Mouse (Mus musculus): ENCODE measurements at regions not wholly inside any gene's neighbourhood (a gene's known extent, or its start where the extent isn't known, plus 50 kb on each side); places are given as distances from the start of the nearest gene placed in this dataset.

- Histone ChIP-seq H3K27me3 (ENCODE audit: poor library complexity, severe bottlenecking) (no peaks in the 10 kb centered on the region), H3K4me1 (no peaks in the 10 kb centered on the region), H3K36me3 (replicated peaks) (no peaks in the 10 kb centered on the region), H3K4me3 (no peak overlapping the region), H3K27ac (no peak overlapping the region), H3K9me3 (no peaks in the 10 kb centered on the region)
- no peak for DNase-seq (ENCODE audit: extremely low spot score, low spot score)
- WGBS, result 87% methylated on average over 6 of the region's 6 CpGs
Observed at GRCm38 (mm10) chr11:65551073-65551472, 237.0 kb downstream of the Map2k4 start.

DNA sequence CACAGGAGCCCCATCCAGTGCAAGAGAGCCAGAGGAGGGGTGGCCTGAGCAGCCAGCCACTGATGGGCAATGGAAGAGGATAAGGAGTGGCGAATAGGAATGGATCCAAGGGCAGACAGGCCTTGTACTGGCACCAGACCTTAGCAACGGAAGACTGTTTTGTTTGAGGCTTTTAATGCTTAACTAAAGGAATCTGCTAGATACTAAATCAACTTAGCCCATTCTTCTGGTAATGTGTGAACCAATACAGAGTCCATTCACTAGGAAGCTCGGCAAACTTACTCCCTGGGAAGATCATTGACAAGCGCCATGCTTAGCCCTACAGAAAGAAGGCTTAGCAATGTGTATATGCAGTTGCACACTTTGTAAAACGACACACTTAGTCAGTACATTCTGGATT, 243.8 kb downstream of the Map2k4 start:
- 89% methylated on average over 5 of the region's 5 CpGs for WGBS
- H3K36me3 ChIP-seq (replicated peaks), result no peaks in the 10 kb centered on the region
- H3K27me3 ChIP-seq (ENCODE audit: poor library complexity, severe bottlenecking), result no peaks in the 10 kb centered on the region

GRCm38 (mm10) chr11:65543581-65543980, 244.5 kb downstream of the Map2k4 start:
- Histone ChIP-seq H3K27ac (no peak overlapping the region), H3K36me3 (replicated peaks) (no peaks in the 10 kb centered on the region), H3K27me3 (ENCODE audit: poor library complexity, severe bottlenecking) (no peaks in the 10 kb centered on the region), H3K9me3 (no peaks in the 10 kb centered on the region), H3K4me3 (no peak overlapping the region), H3K4me1 (no peaks in the 10 kb centered on the region)
- DNase-seq (ENCODE audit: extremely low spot score, low spot score), result no peak
- 83% methylated on average over 3 of the region's 3 CpGs for WGBS

More for the DNA sequence above, 243.8 kb downstream of the Map2k4 start:
- DNase-seq (ENCODE audit: extremely low spot score, low spot score), result no peak
- Histone ChIP-seq H3K27ac (no peak overlapping the region), H3K4me1 (no peaks in the 10 kb centered on the region), H3K4me3 (no peak overlapping the region), H3K9me3 (no peaks in the 10 kb centered on the region)

DNA sequence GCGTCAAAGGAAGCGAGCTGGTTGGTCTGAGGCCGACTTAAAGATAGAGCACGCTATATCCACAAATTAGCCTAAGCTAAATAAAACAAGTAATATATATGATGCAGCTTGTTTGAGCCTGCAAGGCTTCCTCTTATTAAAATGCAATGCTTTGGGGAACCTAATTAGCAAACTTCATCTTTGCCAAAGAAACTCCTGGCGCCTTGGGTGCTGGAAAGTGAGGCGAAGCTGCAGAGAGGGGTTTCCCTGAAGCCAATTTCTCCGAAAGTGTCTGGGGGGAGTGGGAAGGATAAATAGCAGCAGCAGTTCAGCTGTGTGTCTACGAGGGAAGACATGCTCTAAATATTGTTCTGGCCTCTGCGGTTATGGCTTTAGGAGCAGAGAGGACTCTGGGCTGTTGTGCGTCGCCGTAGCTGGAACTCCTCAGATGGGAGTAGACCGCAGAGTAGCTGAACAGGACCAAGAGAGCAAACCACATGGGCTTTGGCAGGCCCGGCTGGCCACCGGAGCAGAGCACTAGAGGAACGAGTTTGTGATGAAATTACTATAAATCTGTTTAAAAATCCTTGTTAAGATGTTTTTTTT, 251.0 kb downstream of the Map2k4 start:
- Histone ChIP-seq H3K4me3 (no peak overlapping the region), H3K4me1 (no peaks in the 10 kb centered on the region), H3K27ac (no peak overlapping the region), H3K9me3 (no peaks in the 10 kb centered on the region), H3K36me3 (replicated peaks) (no peaks in the 10 kb centered on the region), H3K27me3 (ENCODE audit: poor library complexity, severe bottlenecking) (no peaks in the 10 kb centered on the region)
- no peak for DNase-seq (ENCODE audit: extremely low spot score, low spot score)
- WGBS, result 93% methylated on average over 16 of the region's 16 CpGs

DNA sequence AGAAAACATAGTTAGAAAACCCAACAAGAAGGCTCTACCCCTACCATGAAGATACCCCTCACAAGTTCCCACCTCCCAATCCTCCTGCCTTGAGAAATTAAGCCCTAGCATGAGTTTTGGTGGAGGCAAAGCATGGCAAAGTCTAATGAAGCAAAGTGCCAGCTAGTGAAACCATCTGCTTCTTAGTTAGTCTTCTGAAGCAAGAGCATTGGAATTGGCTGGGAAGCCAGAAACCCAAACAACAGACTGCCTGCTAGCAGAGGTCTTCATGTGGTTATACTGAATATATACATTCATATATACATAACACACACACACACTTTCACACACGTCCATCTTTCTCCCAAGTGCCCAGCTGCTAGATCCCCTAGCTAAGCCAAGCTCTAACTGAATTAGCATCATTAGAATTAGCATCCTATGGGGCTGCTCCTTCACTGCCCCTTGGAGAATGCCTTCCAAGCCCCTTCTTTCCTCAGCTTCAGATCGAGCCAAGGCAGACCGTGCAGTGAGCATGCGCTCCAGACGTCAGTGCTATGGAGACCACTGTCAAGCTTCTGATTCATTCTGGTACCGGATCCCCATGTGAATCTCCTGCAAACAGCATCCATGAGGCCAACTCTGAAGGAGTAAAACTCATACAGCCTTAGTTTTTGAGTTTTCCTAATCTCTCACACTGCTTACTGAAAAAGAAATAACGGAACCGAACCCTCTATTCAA, 252.2 kb downstream of the Map2k4 start:
- no peak overlapping the region for H3K27ac ChIP-seq
- WGBS, result 90% methylated on average over 8 of the region's 8 CpGs
- H3K9me3 ChIP-seq, result no peaks in the 10 kb centered on the region
- H3K4me3 ChIP-seq, result no peak overlapping the region
- no peaks in the 10 kb centered on the region for H3K27me3 ChIP-seq (ENCODE audit: poor library complexity, severe bottlenecking)
- no peaks in the 10 kb centered on the region for H3K36me3 ChIP-seq (replicated peaks)
- no peaks in the 10 kb centered on the region for H3K4me1 ChIP-seq
- no peak for DNase-seq (ENCODE audit: extremely low spot score, low spot score)

GRCm38 (mm10) chr11:65530744-65531143, 257.4 kb downstream of the Map2k4 start:
- WGBS, result 81% methylated on average over 5 of the region's 5 CpGs
- no peaks in the 10 kb centered on the region for H3K4me1 ChIP-seq
- H3K27ac ChIP-seq, result no peak overlapping the region
- no peaks in the 10 kb centered on the region for H3K36me3 ChIP-seq (replicated peaks)
- H3K4me3 ChIP-seq, result no peak overlapping the region
- H3K27me3 ChIP-seq (ENCODE audit: poor library complexity, severe bottlenecking), result no peaks in the 10 kb centered on the region
- DNase-seq (ENCODE audit: extremely low spot score, low spot score), result no peak
- no peaks in the 10 kb centered on the region for H3K9me3 ChIP-seq

- no peaks in the 10 kb centered on the region for H3K36me3 ChIP-seq (replicated peaks)
- H3K9me3 ChIP-seq, result no peaks in the 10 kb centered on the region
- H3K4me3 ChIP-seq, result no peak overlapping the region
- H3K27me3 ChIP-seq (ENCODE audit: poor library complexity, severe bottlenecking), result no peaks in the 10 kb centered on the region
- DNase-seq (ENCODE audit: extremely low spot score, low spot score), result no peak
- no peaks in the 10 kb centered on the region for H3K4me1 ChIP-seq
- 92% methylated on average over 19 of the region's 19 CpGs for WGBS
- no peak overlapping the region for H3K27ac ChIP-seq
Observed at GRCm38 (mm10) chr11:65505106-65505865, 235.5 kb upstream of the Myocd start.

DNA sequence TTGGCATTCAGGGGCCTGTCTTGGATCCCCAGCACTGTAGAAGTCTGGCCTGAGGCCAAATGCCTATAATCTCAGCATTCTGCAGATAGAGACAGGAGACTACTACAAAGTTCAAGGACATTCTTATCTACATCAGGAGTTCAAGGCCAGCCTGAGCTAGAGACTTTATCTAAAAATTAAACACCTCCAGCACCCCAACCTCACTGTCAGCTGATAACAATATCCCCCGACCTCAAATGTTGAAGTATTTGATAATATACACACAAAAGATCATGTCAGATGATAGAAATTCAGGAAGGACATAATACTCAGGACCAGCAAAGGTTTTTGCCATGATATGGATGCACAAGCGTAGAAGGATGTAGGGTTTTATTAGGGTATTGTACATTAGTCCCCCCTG, 228.2 kb upstream of the Myocd start:
- no peaks in the 10 kb centered on the region for H3K9me3 ChIP-seq
- H3K36me3 ChIP-seq (replicated peaks), result no peaks in the 10 kb centered on the region
- H3K4me3 ChIP-seq, result no peak overlapping the region
- WGBS, result 85% methylated on average over 2 of the region's 2 CpGs
- peaks cover 5% of the 10 kb centered on the region; the same call in 1 of the 2 replicates for H3K4me1 ChIP-seq
- H3K27ac ChIP-seq, result no peak overlapping the region
- H3K27me3 ChIP-seq (ENCODE audit: poor library complexity, severe bottlenecking), result no peaks in the 10 kb centered on the region
- no peak for DNase-seq (ENCODE audit: extremely low spot score, low spot score)

DNA sequence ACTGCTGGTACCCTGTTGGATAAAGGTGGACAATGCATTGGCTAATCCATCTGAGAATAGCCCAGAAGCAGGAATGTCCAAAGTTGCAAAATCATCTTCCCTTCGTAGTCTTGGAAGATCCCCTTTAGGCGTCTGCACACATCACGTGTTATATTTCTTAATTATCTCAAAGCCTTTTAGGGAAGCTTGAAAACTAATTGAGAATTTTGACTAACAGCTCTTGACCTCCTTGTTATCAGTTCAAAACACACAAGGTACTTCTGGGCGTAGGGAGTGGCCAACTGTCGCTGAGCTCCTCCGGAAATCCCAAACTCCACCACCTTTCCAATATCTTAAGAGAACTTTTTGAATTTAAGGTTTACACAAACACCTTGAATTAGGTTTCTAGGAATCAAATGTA, 227.6 kb upstream of the Myocd start:
- Histone ChIP-seq H3K27me3 (ENCODE audit: poor library complexity, severe bottlenecking) (no peaks in the 10 kb centered on the region), H3K4me1 (peaks cover 5% of the 10 kb centered on the region; the same call in 1 of the 2 replicates), H3K9me3 (no peaks in the 10 kb centered on the region), H3K4me3 (no peak overlapping the region), H3K27ac (no peak overlapping the region), H3K36me3 (replicated peaks) (no peaks in the 10 kb centered on the region)
- DNase-seq (ENCODE audit: extremely low spot score, low spot score), result no peak
- 91% methylated on average over 6 of the region's 6 CpGs for WGBS

DNA sequence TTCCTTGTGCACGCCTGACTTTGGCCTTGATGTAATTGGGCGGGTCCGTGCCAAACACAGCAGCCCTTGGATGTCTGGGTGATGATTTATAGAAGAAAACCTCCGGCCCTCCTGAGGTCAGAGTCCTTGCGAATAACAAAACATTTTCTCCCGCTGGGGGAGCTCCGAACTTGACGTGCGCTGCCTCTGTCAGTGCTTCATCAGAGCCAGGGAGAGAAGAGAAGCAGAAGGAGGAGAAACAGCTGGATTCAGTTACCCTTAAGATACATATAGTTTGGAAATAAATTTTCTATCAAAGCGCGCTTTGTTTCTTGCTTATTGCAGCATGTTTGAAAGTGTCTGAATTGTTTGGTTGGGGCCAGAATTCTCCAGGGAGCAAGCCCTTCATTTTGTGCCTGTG, 225.2 kb upstream of the Myocd start:
- H3K27me3 ChIP-seq (ENCODE audit: poor library complexity, severe bottlenecking), result no peaks in the 10 kb centered on the region
- peaks cover 5% of the 10 kb centered on the region; the same call in 1 of the 2 replicates for H3K4me1 ChIP-seq
- H3K9me3 ChIP-seq, result no peaks in the 10 kb centered on the region
- no peak overlapping the region for H3K4me3 ChIP-seq
- no peaks in the 10 kb centered on the region for H3K36me3 ChIP-seq (replicated peaks)
- 27% methylated on average over 11 of the region's 11 CpGs for WGBS
- H3K27ac ChIP-seq, result no peak overlapping the region
- no peak for DNase-seq (ENCODE audit: extremely low spot score, low spot score)

- Histone ChIP-seq H3K4me3 (no peak overlapping the region), H3K27me3 (ENCODE audit: poor library complexity, severe bottlenecking) (no peaks in the 10 kb centered on the region), H3K27ac (no peak overlapping the region), H3K36me3 (replicated peaks) (no peaks in the 10 kb centered on the region), H3K4me1 (peaks cover 5% of the 10 kb centered on the region; the same call in 1 of the 2 replicates), H3K9me3 (no peaks in the 10 kb centered on the region)
- no peak for DNase-seq (ENCODE audit: extremely low spot score, low spot score)
- WGBS, result 95% methylated on average over 3 of the region's 3 CpGs
Observed at GRCm38 (mm10) chr11:65490426-65490825, 220.6 kb upstream of the Myocd start.

DNA sequence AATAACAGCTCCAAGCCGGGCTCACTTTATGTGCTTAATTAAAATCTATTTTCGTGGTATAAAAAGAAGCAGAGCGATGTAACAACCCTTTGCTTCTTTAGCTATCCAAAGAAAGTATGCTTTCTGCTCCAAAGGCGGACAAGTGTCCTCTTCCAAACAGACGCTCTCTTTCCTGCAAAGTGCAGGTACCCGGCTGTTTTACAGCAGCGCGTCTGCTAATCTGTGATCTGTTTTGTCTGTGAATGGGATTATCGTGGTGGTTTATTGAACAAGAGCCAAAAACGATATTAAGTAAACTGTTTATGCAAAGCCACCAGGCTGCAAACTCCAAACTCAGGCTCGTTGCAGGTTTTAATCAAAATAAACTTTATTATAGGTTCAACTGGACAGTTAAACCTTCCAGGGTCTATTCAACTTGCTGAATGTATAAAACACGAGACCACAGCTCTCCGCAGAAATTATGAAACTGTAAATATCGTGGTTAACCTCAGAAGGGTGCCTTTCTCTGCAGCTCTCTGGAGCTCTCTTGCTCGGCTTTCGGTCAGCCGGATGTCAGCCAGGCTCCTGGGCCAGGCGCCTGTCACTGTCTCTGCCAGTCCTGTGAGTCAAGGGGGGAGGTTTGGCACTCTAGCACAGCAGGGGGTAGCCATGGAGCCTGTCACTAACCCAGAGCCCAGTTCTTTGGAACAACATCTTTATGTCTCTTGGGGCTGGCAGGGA, 206.2 kb upstream of the Myocd start:
- no peak for DNase-seq (ENCODE audit: extremely low spot score, low spot score)
- H3K27ac ChIP-seq, result no peak overlapping the region
- H3K27me3 ChIP-seq (ENCODE audit: poor library complexity, severe bottlenecking), result no peaks in the 10 kb centered on the region
- no peaks in the 10 kb centered on the region for H3K36me3 ChIP-seq (replicated peaks)
- WGBS, result 89% methylated on average over 18 of the region's 18 CpGs
- H3K4me3 ChIP-seq, result no peak overlapping the region
- no peaks in the 10 kb centered on the region for H3K9me3 ChIP-seq
- no peaks in the 10 kb centered on the region for H3K4me1 ChIP-seq

Data from forebrain, embryonic 10.5 days (tissue).